Mouse (Mus musculus) lung, postnatal 0 days (tissue): Measurements from ENCODE around the gene Guca2b. TPM values are rescaled to one million over a fixed set of nuclear protein-coding genes. Genes with fewer than 3 reads are reported as not detected.

Source experiments
- ATAC-seq: fragments of 200-750 bp; cut with Nextera tagmentation; 2 replicates; pipeline ENCODE4 v1.8.0; 2017; ENCODE audit warnings: moderate library complexity
- DNase-seq: peaks from one replicate; pipeline ENCODE4 v3.0.0-alpha.2; 2016; ENCODE audit warnings: low spot score
- H3K27ac ChIP-seq: fragments of 300-500 bp; sonication (generic); 2 replicates; pipeline ENCODE4 v1.5.1; 2014; ENCODE audit warnings: antibody characterized with exemption, mild to moderate bottlenecking, low read length, mixed read lengths
- H3K27me3 ChIP-seq: fragments of 300-500 bp; sonication (generic); replicated peaks from 2 replicates; pipeline ENCODE4 v1.6.1; 2014; ENCODE audit warnings: low read length, mixed read lengths; ENCODE audit not compliant: insufficient read depth
- H3K36me3 ChIP-seq: fragments of 300-500 bp; sonication (generic); 2 replicates; pipeline ENCODE4 v1.6.1; 2014; ENCODE audit warnings: low read length, mixed read lengths; ENCODE audit not compliant: insufficient read depth
- H3K4me1 ChIP-seq: fragments of 300-500 bp; sonication (generic); 2 replicates; pipeline ENCODE4 v1.6.1; 2014; ENCODE audit warnings: antibody characterized with exemption, low read depth, low read length, mixed read lengths; ENCODE audit not compliant: insufficient read depth
- H3K4me2 ChIP-seq: fragments of 300-500 bp; sonication (generic); replicated peaks from 2 replicates; pipeline ENCODE4 v1.6.1; 2014; ENCODE audit warnings: low read depth, mild to moderate bottlenecking, low read length, moderate library complexity, mixed read lengths
- H3K4me3 ChIP-seq: fragments of 300-500 bp; sonication (generic); 2 replicates; pipeline ENCODE4 v1.5.1; 2014; ENCODE audit warnings: low read depth, low read length
- H3K9ac ChIP-seq: fragments of 300-500 bp; sonication (generic); replicated peaks from 2 replicates; pipeline ENCODE4 v1.6.1; 2014; ENCODE audit warnings: low read depth, mild to moderate bottlenecking
- H3K9me3 ChIP-seq: fragments of 300-500 bp; sonication (generic); 2 replicates; pipeline ENCODE4 v1.6.1; 2016; ENCODE audit warnings: low read length, mixed read lengths
- CTCF ChIP-seq: IDR thresholded peaks from 2 replicates; pipeline ENCODE4 v1.5.1; 2016; ENCODE audit warnings: antibody characterized with exemption, mild to moderate bottlenecking
- EP300 ChIP-seq: IDR thresholded peaks from 2 replicates; pipeline ENCODE4 v1.6.1; 2016; ENCODE audit warnings: antibody characterized with exemption, mild to moderate bottlenecking, control low read depth
- WGBS: fragments of 180-500 bp; shearing (Covaris S2); extraction: QIAGEN DNeasy Blood & Tissue Kit; methylation state at CpG from one replicate; pipeline ENCODE4 v1.1.7; 2014; 5-methylcytosine and 5-hydroxymethylcytosine counted together
- polyA plus RNA-seq: library from polyadenylated mRNA; unstranded; fragments of >200 nt; fragmentation: Nextera tagmentation; extraction: Ambion mirVana; gene quantifications from 2 replicates; pipeline ENCODE4 v1.2.1, GENCODE M21; 2015

Gene Guca2b
- polyA plus RNA-seq, 1 experiment from 2014 or later: not detected

- 44% methylated on average over 11 of the region's 11 CpGs for WGBS
- no peak for DNase-seq
- Histone ChIP-seq H3K27ac (no peak overlapping the region), H3K4me3 (no peak overlapping the region), H3K9me3 (no peaks in the 10 kb centered on the region), H3K4me2 (no peak overlapping the region), H3K36me3 (no peaks in the 10 kb centered on the region), H3K9ac (no peak overlapping the region), H3K4me1 (no peaks in the 10 kb centered on the region), H3K27me3 (no peaks in the 10 kb centered on the region)
- no peak for ATAC-seq
- TF ChIP-seq EP300 (no peak), CTCF (no peak)
Measured at GRCm38 (mm10) chr4:119638656-119639055, 20.1 kb downstream of the Guca2b start.

GRCm38 (mm10) chr4:119637946-119638345, 20.8 kb downstream of the Guca2b start:
- H3K36me3 ChIP-seq: no peaks in the 10 kb centered on the region
- no peak for ATAC-seq

GRCm38 (mm10) chr4:119637176-119637845, 21.4 kb downstream of the Guca2b start, which contains the start of gene Guca2a:
Gene Guca2a, plus strand, starts transcription at chr4:119637704.
- Histone ChIP-seq H3K36me3 (no peaks in the 10 kb centered on the region), H3K9me3 (no peaks in the 10 kb centered on the region), H3K4me1 (0 out of 2 replicates have a peak, but pooled peaks cover 3% of the 10 kb centered on the region), H3K27ac (peak within 1 kb of the TSS; percentile 9; the same call in 1 of the 2 replicates), H3K4me2 (no peak within 1 kb of the TSS), H3K27me3 (no peaks in the 10 kb centered on the region), H3K9ac (no peak within 1 kb of the TSS), H3K4me3 (no peak within 1 kb of the TSS)
- TF ChIP-seq EP300 (peak; percentile 39; the same call in 1 of the 2 replicates), CTCF (no peak)
- ATAC-seq (peak; percentile 89), DNase-seq (peak; percentile 70)
- 44% methylated on average over 4 of the region's 4 CpGs for WGBS

More at GRCm38 (mm10) chr4:119637946-119638345, 20.8 kb downstream of the Guca2b start:
- Histone ChIP-seq H3K4me2 (no peak overlapping the region), H3K27ac (peak overlapping the region; percentile 9; the same call in 1 of the 2 replicates), H3K27me3 (no peaks in the 10 kb centered on the region), H3K9ac (no peak overlapping the region), H3K9me3 (no peaks in the 10 kb centered on the region), H3K4me1 (no peaks in the 10 kb centered on the region), H3K4me3 (no peak overlapping the region)
- WGBS: 74% methylated on average over 6 of the region's 6 CpGs
- DNase-seq: no peak
- TF ChIP-seq CTCF: no peak

GRCm38 (mm10) chr4:119636731-119637130, 22.0 kb downstream of the Guca2b start:
- no peak overlapping the region for H3K4me2 ChIP-seq
- 0 out of 2 replicates have a peak, but pooled peaks cover 8% of the 10 kb centered on the region for H3K4me1 ChIP-seq
- no peak overlapping the region for H3K27ac ChIP-seq
- peak; percentile 11 for DNase-seq
- TF ChIP-seq CTCF (no peak), EP300 (no peak)
- no peak overlapping the region for H3K4me3 ChIP-seq
- WGBS: 55% methylated on average over 7 of the region's 7 CpGs
- no peaks in the 10 kb centered on the region for H3K36me3 ChIP-seq
- H3K27me3 ChIP-seq: no peaks in the 10 kb centered on the region
- H3K9ac ChIP-seq: no peak overlapping the region
- H3K9me3 ChIP-seq: no peaks in the 10 kb centered on the region
- ATAC-seq: no peak

GRCm38 (mm10) chr4:119635686-119636085, 23.1 kb downstream of the Guca2b start:
- Histone ChIP-seq H3K36me3 (no peaks in the 10 kb centered on the region), H3K9me3 (no peaks in the 10 kb centered on the region), H3K27me3 (no peaks in the 10 kb centered on the region), H3K4me2 (no peak overlapping the region), H3K27ac (no peak overlapping the region), H3K4me3 (no peak overlapping the region), H3K9ac (no peak overlapping the region), H3K4me1 (peaks cover 8% of the 10 kb centered on the region; the same call in 1 of the 2 replicates)
- DNase-seq (no peak), ATAC-seq (no peak)
- TF ChIP-seq EP300: no peak
- TF ChIP-seq CTCF: no peak
- 72% methylated on average over 8 of the region's 8 CpGs for WGBS

GRCm38 (mm10) chr4:119634908-119635660, 23.7 kb downstream of the Guca2b start:
- DNase-seq (no peak), ATAC-seq (no peak)
- H3K36me3 ChIP-seq: no peaks in the 10 kb centered on the region
- no peaks in the 10 kb centered on the region for H3K27me3 ChIP-seq
- TF ChIP-seq CTCF (peak; percentile 27), EP300 (no peak)
- no peak overlapping the region for H3K4me3 ChIP-seq
- no peaks in the 10 kb centered on the region for H3K9me3 ChIP-seq
- WGBS: 57% methylated on average over 6 of the region's 6 CpGs
- H3K9ac ChIP-seq: no peak overlapping the region
- no peak overlapping the region for H3K4me2 ChIP-seq
- peaks cover 8% of the 10 kb centered on the region; the same call in 1 of the 2 replicates for H3K4me1 ChIP-seq
- no peak overlapping the region for H3K27ac ChIP-seq
